Mouse (Mus musculus) testis, postnatal 14 days (tissue): ENCODE measurements around the gene Grap.
"Not testable (repeated sequence)": the region's sequence is repeated elsewhere in the genome, so short reads cannot be mapped to it uniquely, and the experiment has no call there.

Experiments
- DNase-seq: peaks from one replicate; pipeline ENCODE4 v3.0.0; 2021; ENCODE audit warnings: low spot score

Grap gene

GRCm38 (mm10) chr11:61639601-61640177 lies 13.4 kb upstream of the Grap start:
- DNase-seq, result no peak

- not testable (repeated sequence) for DNase-seq
These were observed 12.5 kb upstream of the Grap start for GRCm38 (mm10) chr11:61640585-61640984.

- no peak for DNase-seq
These were observed 11.0 kb upstream of the Grap start for GRCm38 (mm10) chr11:61642106-61642505.

GRCm38 (mm10) chr11:61643184-61643961 lies 9.7 kb upstream of the Grap start:
- DNase-seq, result no peak

GRCm38 (mm10) chr11:61644576-61645326 lies 8.3 kb upstream of the Grap start:
- no peak for DNase-seq

GRCm38 (mm10) chr11:61645357-61645857 lies 7.7 kb upstream of the Grap start:
- DNase-seq, result no peak

GRCm38 (mm10) chr11:61646499-61647039 lies 6.5 kb upstream of the Grap start:
- no peak for DNase-seq

- no peak for DNase-seq
These were observed 5.8 kb upstream of the Grap start for GRCm38 (mm10) chr11:61647110-61647910.

GRCm38 (mm10) chr11:61647956-61648748 lies 4.9 kb upstream of the Grap start:
- DNase-seq, result no peak

- no peak for DNase-seq
These were observed 4.3 kb upstream of the Grap start for GRCm38 (mm10) chr11:61648749-61649115.

- DNase-seq, result no peak
These were observed 3.9 kb upstream of the Grap start for GRCm38 (mm10) chr11:61649163-61649580.

- no peak for DNase-seq
These were observed 3.4 kb upstream of the Grap start for GRCm38 (mm10) chr11:61649626-61650025.

- no peak for DNase-seq
These were observed 2.4 kb upstream of the Grap start for GRCm38 (mm10) chr11:61650470-61651265.

- no peak for DNase-seq
These were observed 849 bp upstream of the Grap start for GRCm38 (mm10) chr11:61652216-61652615.

GRCm38 (mm10) chr11:61653568-61653967 lies 503 bp downstream of the Grap start:
- no peak for DNase-seq

GRCm38 (mm10) chr11:61654786-61655311 lies 1.8 kb downstream of the Grap start:
- DNase-seq, result no peak

- no peak for DNase-seq
These were observed 2.6 kb downstream of the Grap start for GRCm38 (mm10) chr11:61655649-61656048.

- no peak for DNase-seq
These were observed 3.2 kb downstream of the Grap start for GRCm38 (mm10) chr11:61656148-61656850.

- no peak for DNase-seq
These were observed 4.4 kb downstream of the Grap start for GRCm38 (mm10) chr11:61657432-61657831.
